Mouse (Mus musculus): ENCODE results near the gene Stx18.

Gene Stx18

DNA sequence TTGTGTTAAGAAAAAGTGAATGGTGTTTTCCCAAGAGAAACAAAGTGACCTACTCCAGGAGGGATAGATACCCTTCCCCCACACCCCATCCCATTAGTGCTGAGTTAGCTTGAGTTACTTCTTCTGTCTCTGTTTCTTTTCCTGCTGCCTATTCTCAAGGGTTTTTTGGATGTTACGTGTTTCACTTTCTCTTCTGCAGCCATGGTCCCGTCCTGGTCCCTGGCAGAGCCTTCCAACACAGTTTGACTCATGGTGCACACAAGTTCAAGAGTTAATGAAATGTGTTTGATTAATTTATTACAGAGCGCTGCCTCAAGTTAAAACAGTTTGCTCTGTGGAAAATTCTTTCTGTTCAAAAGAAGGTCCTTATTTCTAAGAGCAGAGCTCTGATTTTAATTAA lies 44.0 kb downstream of the Stx18 start:
- DNase-seq = no peak

DNA sequence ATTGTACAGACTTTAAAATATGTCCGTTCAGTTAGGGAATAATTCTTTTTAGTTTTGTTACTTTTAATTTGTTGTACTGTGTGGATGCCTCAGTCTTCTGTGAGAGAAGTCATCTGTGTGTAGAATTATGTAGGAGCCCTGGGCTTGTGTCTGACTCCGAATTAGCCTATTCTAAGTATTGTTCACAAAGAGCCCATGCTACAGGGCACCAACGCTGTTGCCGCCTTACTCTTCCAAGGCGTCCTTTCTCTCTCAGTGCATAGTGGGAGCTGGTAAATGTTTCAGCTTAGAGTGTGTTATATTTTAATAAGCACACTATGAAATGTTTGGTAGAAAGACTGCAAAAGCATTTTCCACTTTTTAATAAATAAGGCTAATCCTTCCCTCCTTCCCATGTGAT lies 44.8 kb downstream of the Stx18 start:
- DNase-seq = no peak

DNA sequence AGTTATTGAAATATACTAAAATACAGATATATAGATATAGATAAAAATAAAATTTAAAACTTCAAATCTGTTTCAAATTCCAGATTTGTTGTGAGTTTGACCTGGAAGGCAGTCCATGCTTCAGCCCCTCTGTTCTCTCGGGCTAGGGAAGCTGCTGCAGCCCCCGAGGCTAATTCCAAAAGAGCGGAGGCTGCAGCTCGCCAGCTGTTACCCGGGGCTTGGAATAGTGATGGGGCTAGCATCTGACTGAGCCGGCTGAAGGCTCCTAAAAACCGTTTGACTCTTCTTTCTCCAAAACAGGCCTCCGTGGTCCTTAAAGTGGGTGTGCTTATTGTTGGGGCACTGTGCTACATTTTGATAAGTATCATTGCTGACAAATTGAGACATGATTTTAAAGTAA lies 46.1 kb downstream of the Stx18 start:
- DNase-seq = no peak

DNA sequence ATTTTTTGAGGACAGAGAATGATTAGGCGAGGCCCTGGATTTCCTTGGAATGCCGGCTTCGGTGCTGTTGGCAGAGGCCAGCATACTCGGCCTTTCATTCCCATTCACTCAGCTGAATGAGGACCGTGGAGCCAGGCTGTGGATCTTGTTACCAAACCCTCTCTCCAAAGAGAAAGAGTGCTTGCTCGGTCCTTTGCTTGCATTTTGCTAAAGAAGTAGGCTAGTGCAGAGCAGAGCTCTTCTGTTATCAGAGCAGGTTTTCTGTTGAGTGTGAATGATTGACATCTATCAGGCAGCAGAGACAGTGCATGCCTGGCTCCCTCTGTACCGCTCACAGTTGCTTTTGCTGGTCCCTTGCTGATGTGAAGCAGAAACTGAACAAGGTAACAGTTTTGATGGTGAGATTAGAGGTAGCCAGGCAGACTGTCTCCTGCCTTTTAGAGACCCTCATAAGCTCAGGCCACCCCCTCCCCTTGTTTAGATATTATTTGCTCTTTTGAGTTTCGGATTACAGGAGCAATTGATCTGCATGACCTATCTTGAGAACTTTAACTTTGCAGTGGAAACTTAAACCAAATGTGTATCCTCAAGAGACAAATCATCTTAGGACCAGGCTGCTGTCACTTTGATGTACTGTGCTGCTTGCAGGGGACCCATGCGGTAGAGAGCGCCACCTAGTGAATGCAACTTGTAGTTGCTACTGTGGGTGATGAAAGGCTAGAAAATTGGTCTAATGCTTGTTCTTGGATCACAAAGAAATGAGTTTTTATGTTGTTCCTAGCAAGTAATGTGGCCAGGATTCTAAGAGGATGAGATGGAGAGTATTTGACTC lies 47.2 kb downstream of the Stx18 start:
- DNase-seq = peak; percentile 27

DNA sequence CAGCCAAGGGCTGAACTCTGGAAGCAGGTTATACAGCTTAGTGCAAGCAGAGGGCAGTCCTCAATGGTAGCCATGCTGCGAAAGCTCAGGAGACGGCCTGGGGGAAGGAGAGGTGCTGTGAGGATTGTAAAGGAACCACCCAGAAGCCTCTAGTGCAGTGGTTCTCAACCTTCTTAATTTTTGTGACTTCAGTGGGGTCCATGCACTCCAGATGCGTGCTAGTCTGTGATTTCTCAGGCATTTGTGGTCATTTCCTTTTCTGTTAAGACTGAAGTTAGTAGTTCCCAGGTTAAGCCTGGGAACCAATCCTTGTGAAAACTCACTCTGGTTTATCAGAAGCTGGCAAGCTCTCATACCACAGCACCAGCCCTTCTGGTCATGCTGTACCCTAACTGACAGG lies 51.6 kb downstream of the Stx18 start:
- no peak for DNase-seq

DNA sequence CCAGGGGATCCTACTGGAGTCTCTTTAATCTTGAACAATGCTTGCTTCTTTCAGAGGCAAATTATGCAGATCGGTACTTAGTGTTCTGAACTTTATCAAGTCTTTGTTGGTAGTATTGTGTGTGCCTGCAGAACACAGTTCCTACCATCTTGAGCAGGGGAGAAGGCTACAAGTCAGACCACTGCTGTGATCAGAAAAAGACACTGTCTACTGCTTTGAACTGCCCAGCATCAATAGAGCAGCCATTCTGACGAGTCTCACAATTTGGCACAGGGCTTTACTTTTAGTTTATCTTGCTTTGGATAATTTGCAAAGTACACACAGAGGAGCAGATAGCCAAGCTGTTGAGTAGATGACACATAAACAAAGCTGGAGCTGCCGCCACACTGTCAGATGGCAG lies 52.0 kb downstream of the Stx18 start:
- no peak for DNase-seq

DNA sequence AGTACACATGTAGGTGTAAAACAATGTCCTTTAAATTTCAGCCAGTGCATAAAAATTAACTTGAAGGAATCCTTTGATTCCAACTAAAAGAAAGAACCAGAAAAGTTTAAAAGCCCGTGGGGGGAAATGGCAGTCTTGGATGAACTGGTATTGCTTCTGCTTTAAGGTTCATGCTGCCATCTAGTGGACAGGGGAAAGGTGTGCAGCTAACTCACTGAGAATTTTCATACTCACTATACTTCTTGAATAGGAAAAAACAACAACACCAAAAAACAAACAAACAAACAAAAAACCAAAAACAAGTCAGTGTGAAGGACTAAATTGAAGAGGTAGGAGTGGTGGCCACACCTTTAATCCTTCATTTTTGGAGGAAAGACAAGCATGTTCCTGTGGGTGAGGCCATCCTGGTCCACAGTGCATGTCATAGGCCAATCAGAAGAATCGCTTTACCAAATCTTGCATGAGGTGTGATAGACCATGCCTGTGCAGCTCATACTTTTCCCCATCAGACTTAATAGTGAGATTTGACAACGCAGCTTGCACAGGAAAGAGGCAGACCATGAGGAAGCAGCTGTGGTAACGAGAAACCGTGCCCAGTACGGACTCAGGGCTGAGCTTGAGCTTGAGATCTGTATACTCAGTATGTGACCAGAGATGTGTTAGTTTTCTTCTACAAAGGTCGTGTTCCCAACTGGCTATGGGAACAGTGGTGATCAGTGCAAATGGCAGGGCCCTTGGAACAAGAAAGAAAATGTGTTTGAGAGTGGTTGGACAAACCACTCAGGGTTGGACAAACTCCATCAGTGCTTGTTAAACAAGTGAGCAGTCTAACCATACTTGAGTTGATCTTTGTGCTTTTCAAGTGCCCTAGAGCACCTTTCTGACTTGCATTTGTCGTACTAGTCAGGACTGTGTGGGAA lies 52.8 kb downstream of the Stx18 start:
- peak; percentile 43 for DNase-seq

DNA sequence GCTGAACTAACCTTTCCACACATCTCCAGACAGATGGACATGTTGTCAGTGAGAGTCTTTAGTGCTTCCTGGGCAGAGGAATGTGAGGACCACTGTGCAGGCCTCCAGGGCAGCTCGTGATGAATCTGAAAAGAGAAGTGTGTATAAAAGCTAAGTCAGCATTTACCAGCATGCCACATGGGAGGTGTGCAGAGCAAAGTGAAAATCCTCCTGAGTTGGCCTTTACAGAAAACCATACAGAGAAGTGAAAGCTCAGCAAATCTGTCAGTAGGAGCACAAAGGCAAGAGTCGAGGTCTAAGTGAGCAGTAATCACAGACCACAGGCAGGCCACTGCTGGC lies 53.4 kb downstream of the Stx18 start:
- no peak for DNase-seq

DNA sequence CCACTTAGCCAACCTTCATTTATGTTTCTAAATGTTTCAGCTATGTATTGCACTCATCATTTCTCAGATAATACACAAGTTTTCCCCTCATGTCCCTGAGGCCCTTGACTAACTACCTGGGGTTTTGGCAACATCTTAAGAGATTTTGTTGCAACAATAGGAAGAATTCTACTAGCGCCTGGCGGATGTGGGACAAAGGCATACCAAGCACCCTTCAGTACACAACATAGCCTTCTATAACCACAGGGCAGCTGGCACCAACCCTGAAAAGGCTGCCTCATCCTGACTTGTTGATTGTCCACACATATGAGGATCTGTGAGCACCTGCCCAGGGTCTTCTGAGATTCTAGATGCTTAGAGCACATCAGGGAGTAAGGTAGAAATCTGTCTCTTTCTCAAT lies 55.8 kb downstream of the Stx18 start:
- no peak for DNase-seq

DNA sequence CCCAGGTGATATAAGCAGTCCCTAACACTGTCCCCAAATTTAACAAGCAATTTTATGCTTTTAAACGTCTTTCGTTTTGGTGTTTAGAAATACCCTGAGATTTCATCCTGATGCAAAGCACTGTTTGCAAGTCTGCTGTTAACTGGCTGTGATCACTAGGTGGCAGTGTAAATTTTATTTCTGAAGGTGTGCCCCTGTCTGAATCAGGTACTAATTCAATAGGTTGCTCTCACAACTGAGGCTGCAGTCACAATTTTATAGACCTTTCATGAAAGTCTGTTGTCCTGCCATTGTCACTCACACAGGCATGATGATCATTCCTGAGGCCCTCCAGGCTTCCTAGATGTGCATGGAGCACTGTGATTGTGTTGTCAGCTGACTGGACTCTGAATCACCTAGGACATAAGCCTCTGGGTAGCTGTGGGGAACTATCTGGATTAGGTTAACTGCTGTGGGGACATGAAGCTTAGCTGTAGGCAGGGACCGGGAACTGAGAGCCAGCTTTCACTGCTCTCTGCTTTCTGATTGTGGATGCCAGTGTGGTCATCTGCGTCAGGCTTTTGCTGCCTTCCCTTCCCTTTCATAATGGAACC lies 59.1 kb downstream of the Stx18 start:
- DNase-seq = peak; percentile 39

DNA sequence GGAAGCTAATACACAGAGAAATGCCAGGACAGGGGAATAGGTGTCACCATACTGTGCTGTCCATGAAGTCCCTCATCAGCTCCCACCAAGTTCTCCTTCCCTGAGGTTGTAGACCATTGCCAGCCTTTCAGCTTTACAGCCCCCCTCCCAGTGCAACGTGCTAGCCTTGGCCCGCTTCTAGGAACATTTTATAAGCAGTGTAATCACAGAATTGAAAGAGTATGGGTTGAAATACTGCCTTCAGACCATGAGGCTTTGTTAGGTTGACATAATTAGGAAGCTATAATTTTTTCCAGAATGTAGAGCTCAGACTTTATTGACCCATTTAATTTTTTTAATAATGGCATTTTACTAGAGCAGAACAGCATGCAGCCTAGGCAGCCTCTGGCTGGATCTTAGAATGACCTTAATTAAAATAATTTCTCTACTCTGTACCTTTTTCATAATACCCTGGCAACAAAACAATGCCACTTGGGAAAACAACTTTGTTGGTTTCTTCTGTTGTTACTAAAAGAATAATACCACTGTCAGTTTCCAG lies 60.7 kb downstream of the Stx18 start:
- DNase-seq = no peak

DNA sequence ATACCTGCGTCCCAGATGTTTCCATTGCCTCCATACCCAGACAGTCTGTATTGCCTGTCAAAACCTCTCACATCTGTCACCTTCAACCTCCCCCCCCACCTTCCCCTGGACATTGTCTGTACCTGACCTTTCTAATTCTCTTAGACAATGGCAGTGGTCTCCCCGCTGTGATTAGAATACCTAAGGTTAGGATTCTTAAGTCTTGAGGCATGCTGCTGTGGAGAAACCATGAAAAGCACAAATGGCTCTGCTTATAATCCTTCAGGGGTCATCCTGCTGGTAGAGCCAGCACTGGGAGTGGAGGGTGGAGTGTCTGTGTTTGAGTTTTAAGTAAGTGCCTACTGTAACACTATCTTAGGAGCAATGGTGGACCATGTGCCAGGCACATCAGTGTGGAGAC lies 64.4 kb downstream of the Stx18 start:
- DNase-seq = no peak

DNA sequence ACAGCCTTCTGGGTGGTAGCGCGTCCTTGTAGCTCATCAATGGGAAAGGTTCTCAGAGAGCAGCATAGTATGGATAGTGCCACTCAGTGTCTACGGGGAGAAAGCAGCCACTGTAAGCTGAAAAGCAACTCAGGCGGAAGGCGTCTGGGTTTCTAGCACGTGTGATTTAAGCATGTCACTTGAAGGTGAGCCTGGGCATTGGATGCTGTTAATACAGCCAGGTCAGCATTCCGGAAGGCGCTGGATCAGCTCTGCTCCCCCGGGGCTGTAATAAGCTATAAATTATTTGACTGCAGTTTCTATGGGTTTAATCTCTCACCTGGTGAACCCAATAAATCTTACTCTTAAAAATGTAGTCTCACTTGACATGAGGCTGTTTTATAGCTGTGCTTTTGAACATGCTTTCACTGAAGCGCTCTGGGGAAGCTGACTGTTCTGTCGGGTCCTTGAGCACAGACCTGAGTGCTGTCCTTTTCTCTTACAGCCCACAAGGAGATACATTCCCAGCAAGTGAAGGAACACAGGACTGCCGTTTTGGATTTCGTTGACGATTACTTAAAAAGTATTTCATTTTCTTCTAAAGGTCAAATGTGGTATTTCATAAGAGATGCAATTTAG lies 67.6 kb downstream of the Stx18 start:
- DNase-seq = no peak

DNA sequence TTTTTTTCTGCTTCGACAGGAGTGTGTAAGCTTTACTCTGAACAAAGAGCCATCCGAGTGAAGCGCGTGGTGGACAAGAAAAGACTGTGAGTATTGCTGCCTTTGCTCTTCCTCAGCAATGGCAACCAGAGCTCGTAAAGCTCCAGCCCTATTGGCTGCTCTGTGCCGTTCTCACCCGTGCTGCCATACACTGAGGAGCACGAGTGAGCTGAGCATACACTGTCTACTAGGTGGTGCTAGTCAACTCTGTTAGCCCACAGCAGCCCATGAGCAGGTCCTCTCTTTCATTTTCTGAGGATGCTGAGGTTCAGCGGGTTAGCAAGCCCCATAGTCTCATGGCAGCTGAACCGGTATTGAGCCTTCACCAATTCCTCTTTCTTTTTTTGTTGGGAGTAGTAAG lies 68.3 kb downstream of the Stx18 start:
- no peak for DNase-seq

DNA sequence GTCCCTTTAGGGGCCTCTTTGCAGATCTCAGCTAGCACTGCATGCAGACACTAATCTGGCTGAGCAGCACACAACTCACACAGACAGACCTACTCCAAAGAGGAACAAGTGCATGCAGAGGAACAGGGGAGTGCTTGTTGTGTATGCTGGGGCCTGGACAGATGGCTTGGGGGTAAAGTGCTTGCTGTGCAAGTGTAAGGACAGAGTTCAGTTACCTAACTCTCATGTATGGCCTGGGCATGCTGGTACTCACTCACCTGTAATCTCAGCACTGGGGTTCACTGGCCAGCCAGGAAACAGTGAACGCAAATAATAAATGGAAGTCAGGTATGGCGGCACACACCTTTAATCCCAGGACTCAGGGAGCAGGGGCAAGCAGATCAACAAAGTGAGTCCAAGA lies 76.0 kb downstream of the Stx18 start:
- DNase-seq = no peak

DNA sequence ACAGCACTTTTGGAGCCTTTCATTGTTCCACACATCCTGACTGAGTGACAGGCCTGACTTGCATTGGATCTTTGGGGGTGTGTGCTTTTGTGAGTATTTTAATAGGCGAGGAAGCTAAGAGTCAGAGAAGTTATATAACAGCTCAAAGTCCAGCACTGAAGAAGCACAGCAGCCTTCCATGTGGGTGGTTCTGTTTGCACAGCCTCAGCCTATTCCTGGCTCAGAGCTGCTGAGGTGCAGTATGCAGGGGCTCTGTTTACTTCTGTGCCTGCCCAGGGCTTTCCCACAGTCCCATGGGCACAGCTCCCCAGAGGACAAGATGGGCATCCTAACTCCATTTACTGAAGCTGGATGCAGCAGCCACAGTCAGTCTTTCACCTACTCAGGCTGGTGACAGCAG lies 78.5 kb downstream of the Stx18 start:
- no peak for DNase-seq

DNA sequence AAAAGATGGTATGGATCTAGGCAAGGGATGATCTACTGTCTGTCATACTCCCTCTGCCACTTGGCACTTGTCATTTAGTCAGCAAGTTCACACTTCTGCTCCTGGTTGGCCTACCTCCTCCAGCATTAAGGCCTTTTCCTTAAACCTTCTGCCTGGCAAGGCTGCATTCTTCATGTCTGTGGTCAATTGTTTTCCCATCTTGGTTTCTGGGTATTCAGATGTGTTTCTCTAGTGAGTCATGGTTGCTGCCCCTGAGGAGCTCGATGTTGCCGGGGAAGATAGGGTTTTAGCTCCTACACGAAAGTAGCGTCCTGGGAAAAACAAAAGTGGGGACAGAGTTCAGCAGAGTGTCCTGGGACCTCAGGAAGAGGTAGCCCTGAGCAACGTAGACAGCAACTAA lies 80.7 kb downstream of the Stx18 start:
- DNase-seq = no peak

DNA sequence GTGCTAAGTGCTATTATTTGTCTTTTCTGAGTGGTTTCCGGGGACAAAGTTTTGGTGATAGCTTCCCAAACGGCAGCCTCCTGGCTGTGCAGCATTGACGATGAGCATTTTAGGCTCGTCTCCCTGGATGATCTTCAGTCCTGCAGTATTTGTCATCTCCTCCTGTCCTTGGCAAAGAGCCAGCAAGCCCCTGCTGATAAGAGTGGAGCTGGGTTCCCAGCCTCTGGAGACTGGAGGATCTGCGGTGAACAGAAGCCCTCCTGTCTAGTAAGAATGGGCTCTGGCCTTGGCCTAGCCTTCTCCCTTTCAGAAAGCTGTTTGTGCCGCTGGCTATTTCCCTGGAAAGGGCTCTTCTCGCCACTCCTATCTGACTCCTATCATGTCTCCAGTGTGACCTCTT lies 83.2 kb downstream of the Stx18 start:
- DNase-seq = no peak

DNA sequence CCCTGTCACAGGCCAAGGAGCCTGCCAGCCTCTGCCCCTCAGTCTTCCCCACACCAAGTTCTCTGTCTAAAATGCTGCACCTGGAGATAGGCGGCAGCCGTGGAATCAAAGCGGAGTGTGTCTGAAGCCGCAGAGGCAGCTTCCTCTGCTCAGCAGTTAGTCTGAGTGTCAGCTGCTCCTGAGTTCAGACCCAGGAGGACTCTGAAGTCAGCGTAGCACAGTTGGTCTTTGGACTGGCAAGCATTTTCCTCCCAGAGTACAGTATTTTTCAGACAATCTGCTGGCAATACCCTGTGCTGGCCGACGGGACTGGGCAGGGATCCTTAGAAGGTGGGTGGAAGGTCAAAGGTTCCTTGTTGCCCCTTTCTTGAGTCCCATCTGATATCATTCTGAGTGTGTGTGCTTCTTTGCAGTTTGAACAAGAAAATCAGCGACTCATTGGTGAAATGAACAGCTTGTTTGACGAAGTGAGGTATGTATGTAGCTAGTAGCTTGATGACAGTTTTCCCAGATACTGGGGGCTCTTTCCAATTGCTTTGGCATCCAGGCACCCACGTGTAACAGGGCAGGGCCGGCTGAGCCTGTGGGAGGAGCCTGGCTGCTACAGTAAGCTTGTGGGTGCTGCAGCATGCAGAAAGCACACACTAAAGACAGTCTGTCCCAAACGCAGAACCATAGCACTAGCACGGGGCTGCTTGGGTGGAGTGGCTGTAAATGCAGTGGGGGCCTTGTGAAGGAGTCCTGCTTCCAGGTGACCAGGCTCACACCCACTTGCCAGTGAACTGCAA lies 88.2 kb downstream of the Stx18 start:
- DNase-seq = no peak

DNA sequence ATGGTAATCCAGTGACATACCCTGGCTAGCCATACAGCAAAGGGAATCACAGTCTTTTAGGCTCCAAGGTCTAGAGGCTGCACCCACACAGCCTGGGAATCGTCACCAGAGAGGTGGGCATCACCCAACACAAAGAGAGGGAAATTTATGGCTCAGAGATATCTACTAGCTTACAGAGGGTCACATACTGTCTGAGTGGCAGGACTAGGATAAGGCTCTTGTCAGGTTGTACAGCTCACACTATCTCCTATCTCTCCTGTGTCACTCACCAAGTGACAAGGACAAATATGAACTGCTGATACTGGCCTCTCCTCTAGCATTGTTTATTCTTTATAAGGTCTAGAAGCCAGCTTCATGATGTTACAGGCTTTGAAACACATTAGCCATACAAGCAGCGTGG lies 90.8 kb downstream of the Stx18 start:
- DNase-seq = no peak

DNA sequence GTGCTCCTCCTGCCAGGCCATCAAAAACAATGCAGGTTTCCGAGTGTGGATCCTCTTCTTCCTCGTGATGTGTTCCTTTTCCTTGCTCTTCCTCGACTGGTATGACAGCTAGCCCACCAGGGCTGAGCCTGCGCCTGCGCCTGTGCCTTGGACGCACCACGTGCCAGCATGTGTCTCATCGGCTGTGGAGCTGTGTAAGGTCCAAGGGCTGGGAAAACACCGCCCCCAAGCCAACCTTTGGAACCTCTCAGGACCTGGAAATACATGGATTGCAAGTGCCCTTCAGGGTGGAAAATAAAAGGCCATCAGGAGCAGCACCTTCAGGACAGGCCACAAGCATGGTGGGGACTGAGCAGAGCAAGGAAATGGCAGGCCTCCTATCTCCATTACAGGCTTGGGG lies 97.7 kb downstream of the Stx18 start:
- no peak for DNase-seq

DNA sequence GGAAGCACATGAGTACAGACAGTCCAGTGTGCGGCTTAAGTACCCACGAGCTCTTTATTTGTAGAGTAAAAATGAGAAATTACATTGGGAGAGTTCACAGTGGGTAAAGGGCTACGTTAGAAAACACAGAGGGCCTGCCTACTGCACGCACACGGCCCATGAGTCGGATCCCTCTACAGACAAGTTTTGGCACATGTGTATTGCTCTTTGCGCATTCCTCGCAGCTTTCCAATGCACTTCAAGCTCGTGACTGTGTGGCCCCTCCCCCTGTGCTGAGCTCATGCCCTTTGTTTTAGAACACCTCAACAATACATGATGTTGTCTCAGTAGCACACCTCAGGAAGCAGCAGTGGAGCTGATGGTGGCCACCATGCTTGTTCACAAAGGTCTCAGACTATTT lies 98.6 kb downstream of the Stx18 start:
- DNase-seq = no peak
